Mouse (Mus musculus) regulatory T cell (primary cell): ENCODE results near the gene Reps1.

Experiments used
- in situ Hi-C: fragments of 300-600 bp; cut with MboI, MseI; formaldehyde crosslinking; loops from one replicate; pipeline ENCODE4 v1.15.1; 2025; ENCODE audit warnings: high pct_unique_total_duplicates

The Reps1 gene

GRCm38 (mm10) chr10:18061533-18061932 lies 5.9 kb downstream of the Reps1 start:
- in situ Hi-C loops = no loop called here

- in situ Hi-C loops = no loop called here
Observed at GRCm38 (mm10) chr10:18064606-18065228, 9.1 kb downstream of the Reps1 start.

- in situ Hi-C loops = no loop called here
Observed at GRCm38 (mm10) chr10:18066031-18066439, 10.4 kb downstream of the Reps1 start.

- in situ Hi-C loops = no loop called here
Observed at GRCm38 (mm10) chr10:18067761-18068446, 12.2 kb downstream of the Reps1 start.

GRCm38 (mm10) chr10:18068880-18069279 lies 13.2 kb downstream of the Reps1 start:
- in situ Hi-C loops = no loop called here

- in situ Hi-C loops = no loop called here
Observed at GRCm38 (mm10) chr10:18069576-18069975, 13.9 kb downstream of the Reps1 start.

GRCm38 (mm10) chr10:18070144-18070543 lies 14.5 kb downstream of the Reps1 start:
- in situ Hi-C loops = no loop called here

- in situ Hi-C loops = no loop called here
Observed at GRCm38 (mm10) chr10:18070616-18071015, 15.0 kb downstream of the Reps1 start.

- in situ Hi-C loops = no loop called here
Observed at GRCm38 (mm10) chr10:18072871-18073270, 17.2 kb downstream of the Reps1 start.

- in situ Hi-C loops = no loop called here
Observed at GRCm38 (mm10) chr10:18074383-18075075, 18.9 kb downstream of the Reps1 start.

- in situ Hi-C loops = no loop called here
Observed at GRCm38 (mm10) chr10:18075845-18076244, 20.2 kb downstream of the Reps1 start.

GRCm38 (mm10) chr10:18081536-18081935 lies 25.9 kb downstream of the Reps1 start:
- in situ Hi-C loops = no loop called here

GRCm38 (mm10) chr10:18082772-18083171 lies 27.1 kb downstream of the Reps1 start:
- in situ Hi-C loops = no loop called here

GRCm38 (mm10) chr10:18090691-18091090 lies 35.0 kb downstream of the Reps1 start:
- in situ Hi-C loops = no loop called here

GRCm38 (mm10) chr10:18102166-18102565 lies 46.5 kb downstream of the Reps1 start:
- in situ Hi-C loops = no loop called here

GRCm38 (mm10) chr10:18107471-18107870 lies 51.8 kb downstream of the Reps1 start:
- in situ Hi-C loops = no loop called here

- in situ Hi-C loops = no loop called here
Observed at GRCm38 (mm10) chr10:18110940-18111339, 55.3 kb downstream of the Reps1 start.

- in situ Hi-C loops = no loop called here
Observed at GRCm38 (mm10) chr10:18113473-18114093, 57.9 kb downstream of the Reps1 start.

GRCm38 (mm10) chr10:18118336-18118735 lies 62.7 kb downstream of the Reps1 start:
- in situ Hi-C loops = no loop called here

- in situ Hi-C loops = no loop called here
Observed at GRCm38 (mm10) chr10:18130276-18130675, 74.6 kb downstream of the Reps1 start.

- in situ Hi-C loops = no loop called here
Observed at GRCm38 (mm10) chr10:18131666-18132650, 76.3 kb downstream of the Reps1 start.
